Mouse (Mus musculus) liver, embryonic 15.5 days (tissue): ENCODE measurements around the gene Pltp. TPM values are rescaled to one million over a fixed set of nuclear protein-coding genes. Genes with fewer than 3 reads are reported as not detected.

Source experiments
- ATAC-seq: fragments of 200-750 bp; cut with Nextera tagmentation; 2 replicates; pipeline ENCODE4 v1.8.0; 2017; ENCODE audit warnings: moderate number of reproducible peaks, mild to moderate bottlenecking, moderate library complexity; ENCODE audit not compliant: insufficient read depth
- H3K27ac ChIP-seq: fragments of 300-500 bp; sonication (generic); replicated peaks from 2 replicates; pipeline ENCODE4 v1.5.1; 2015; ENCODE audit warnings: mild to moderate bottlenecking, inconsistent platforms
- H3K27me3 ChIP-seq: fragments of 300-500 bp; sonication (generic); 2 replicates; pipeline ENCODE4 v1.6.1; 2015; ENCODE audit warnings: mild to moderate bottlenecking, inconsistent platforms
- H3K36me3 ChIP-seq: fragments of 300-500 bp; sonication (generic); replicated peaks from 2 replicates; pipeline ENCODE4 v1.6.1; 2015; ENCODE audit warnings: moderate library complexity, mild to moderate bottlenecking, inconsistent platforms
- H3K4me1 ChIP-seq: fragments of 300-500 bp; sonication (generic); replicated peaks from 2 replicates; pipeline ENCODE4 v1.6.1; 2015; ENCODE audit warnings: inconsistent platforms
- H3K4me2 ChIP-seq: fragments of 300-500 bp; sonication (generic); 2 replicates; pipeline ENCODE4 v1.6.1; 2015; ENCODE audit warnings: moderate library complexity, mild to moderate bottlenecking, inconsistent platforms
- H3K4me3 ChIP-seq: fragments of 300-500 bp; sonication (generic); replicated peaks from 2 replicates; pipeline ENCODE4 v1.5.1; 2015; ENCODE audit warnings: mild to moderate bottlenecking, inconsistent platforms
- H3K9ac ChIP-seq: fragments of 300-500 bp; sonication (generic); 2 replicates; pipeline ENCODE4 v1.6.1; 2015; ENCODE audit warnings: moderate library complexity, mild to moderate bottlenecking, inconsistent platforms
- H3K9me3 ChIP-seq: fragments of 300-500 bp; sonication (generic); replicated peaks from 2 replicates; pipeline ENCODE4 v1.6.1; 2016; ENCODE audit warnings: inconsistent platforms
- WGBS: fragments of 180-500 bp; shearing (Covaris S2); methylation state at CpG from one replicate; pipeline ENCODE4 v1.1.7; 2015; ENCODE audit warnings: mixed read lengths; ENCODE audit not compliant: insufficient replicate concordance; 5-methylcytosine and 5-hydroxymethylcytosine counted together
- polyA plus RNA-seq: library from polyadenylated mRNA; unstranded; fragments of >200 nt; fragmentation: Nextera tagmentation; extraction: Ambion mirVana; gene quantifications from 2 replicates; pipeline ENCODE4 v1.2.1, GENCODE M21; 2015

Pltp gene
- polyA plus RNA-seq, 1 experiment from 2014 or later = 17.8 TPM

DNA sequence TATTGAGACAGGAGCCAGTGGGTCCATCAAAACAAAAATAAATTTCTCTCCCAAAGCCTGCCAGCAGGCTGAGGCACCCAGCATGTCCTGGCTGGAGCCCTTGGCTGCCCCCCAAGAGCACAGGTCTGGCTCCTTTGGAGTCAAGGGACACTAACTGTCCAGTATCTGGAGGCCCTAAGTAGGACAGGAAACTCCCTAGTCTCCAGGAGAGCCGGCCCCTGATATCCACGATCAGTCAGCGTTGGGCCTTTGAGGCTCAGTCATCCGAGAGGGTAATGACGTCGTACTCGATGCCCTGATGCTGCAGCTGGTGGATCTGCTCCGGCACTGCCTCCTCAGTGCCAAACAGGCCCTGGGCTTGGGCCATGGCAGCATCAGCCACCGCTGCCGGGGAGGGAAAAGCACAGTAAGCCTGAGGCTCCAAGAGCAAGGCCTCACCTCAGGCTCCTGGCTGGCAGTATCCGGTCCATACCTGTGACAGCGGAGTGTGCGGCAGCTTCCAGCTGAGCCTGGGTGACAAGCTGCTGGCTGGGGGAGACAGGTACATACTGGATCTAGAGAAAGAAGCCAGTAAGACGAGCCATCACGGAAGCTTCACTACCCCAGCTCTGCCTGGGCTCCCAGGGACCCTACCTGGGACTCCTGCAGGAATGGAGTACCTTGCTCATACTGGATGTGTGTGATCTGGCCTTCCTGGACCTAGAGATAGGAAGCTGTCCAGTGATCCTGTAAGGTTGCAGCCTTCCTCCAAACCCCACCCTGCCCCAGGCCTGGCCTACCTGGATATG lies 34.6 kb upstream of the Pltp start:
- ATAC-seq = no peak
- WGBS = 90% methylated on average over 15 of the region's 15 CpGs

GRCm38 (mm10) chr2:164891056-164891834 lies 33.7 kb upstream of the Pltp start:
- 80% methylated on average over 13 of the region's 13 CpGs for WGBS

More for the DNA sequence above, 34.6 kb upstream of the Pltp start:
- Histone ChIP-seq H3K36me3 (peaks cover 99% of the 10 kb centered on the region), H3K4me3 (no peak overlapping the region), H3K27ac (no peak overlapping the region), H3K4me2 (no peak overlapping the region), H3K27me3 (no peaks in the 10 kb centered on the region), H3K9me3 (no peaks in the 10 kb centered on the region; the same call in 1 of the 2 replicates), H3K9ac (no peak overlapping the region), H3K4me1 (no peaks in the 10 kb centered on the region)

GRCm38 (mm10) chr2:164890411-164891049 lies 33.0 kb upstream of the Pltp start:
- Histone ChIP-seq H3K27ac (no peak overlapping the region), H3K4me2 (no peak overlapping the region), H3K4me1 (no peaks in the 10 kb centered on the region), H3K9ac (no peak overlapping the region), H3K4me3 (no peak overlapping the region), H3K36me3 (peaks cover 100% of the 10 kb centered on the region), H3K27me3 (no peaks in the 10 kb centered on the region), H3K9me3 (no peaks in the 10 kb centered on the region; the same call in 1 of the 2 replicates)
- ATAC-seq = no peak
- WGBS = 85% methylated on average over 24 of the region's 24 CpGs

More at GRCm38 (mm10) chr2:164891056-164891834, 33.7 kb upstream of the Pltp start:
- Histone ChIP-seq H3K9me3 (no peaks in the 10 kb centered on the region; the same call in 1 of the 2 replicates), H3K4me1 (no peaks in the 10 kb centered on the region), H3K27me3 (no peaks in the 10 kb centered on the region), H3K9ac (no peak overlapping the region), H3K27ac (no peak overlapping the region), H3K36me3 (peaks cover 100% of the 10 kb centered on the region), H3K4me2 (no peak overlapping the region), H3K4me3 (no peak overlapping the region)
- no peak for ATAC-seq

GRCm38 (mm10) chr2:164889960-164890359 lies 32.4 kb upstream of the Pltp start:
- Histone ChIP-seq H3K36me3 (peaks cover 100% of the 10 kb centered on the region), H3K4me1 (no peaks in the 10 kb centered on the region)
- ATAC-seq = no peak

GRCm38 (mm10) chr2:164888996-164889395 lies 31.5 kb upstream of the Pltp start:
- Histone ChIP-seq H3K9ac (no peak overlapping the region), H3K9me3 (no peaks in the 10 kb centered on the region), H3K4me2 (no peak overlapping the region), H3K4me1 (no peaks in the 10 kb centered on the region), H3K4me3 (no peak overlapping the region), H3K27ac (no peak overlapping the region), H3K27me3 (no peaks in the 10 kb centered on the region), H3K36me3 (peaks cover 98% of the 10 kb centered on the region)
- ATAC-seq = peak; percentile 4; the same call in 1 of the 2 replicates
- WGBS = 77% methylated on average over 12 of the region's 12 CpGs

More at GRCm38 (mm10) chr2:164889960-164890359, 32.4 kb upstream of the Pltp start:
- H3K9me3 ChIP-seq = no peaks in the 10 kb centered on the region
- H3K27ac ChIP-seq = no peak overlapping the region
- no peak overlapping the region for H3K4me2 ChIP-seq
- no peak overlapping the region for H3K9ac ChIP-seq
- no peak overlapping the region for H3K4me3 ChIP-seq
- H3K27me3 ChIP-seq = no peaks in the 10 kb centered on the region
- 84% methylated on average over 2 of the region's 2 CpGs for WGBS

DNA sequence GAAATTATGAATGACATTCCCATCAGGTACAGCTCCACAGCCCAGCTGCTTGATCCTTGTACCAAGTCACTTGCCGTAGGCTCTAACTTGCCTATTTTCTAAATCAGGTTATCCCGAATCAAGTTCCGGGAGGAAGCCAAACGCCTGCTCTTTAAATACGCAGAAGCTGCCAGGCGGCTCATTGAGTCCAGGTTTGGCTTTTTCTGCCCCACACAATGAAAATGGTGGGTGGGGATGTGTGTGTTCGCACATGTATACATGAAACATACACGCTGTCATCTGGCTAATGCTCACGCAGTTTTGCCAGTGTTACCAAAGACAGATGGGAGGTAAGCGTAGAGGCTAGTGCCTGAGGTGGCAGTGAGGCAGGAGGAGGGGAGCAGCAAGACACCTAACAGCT lies 29.1 kb upstream of the Pltp start:
- 89% methylated on average over 10 of the region's 10 CpGs for WGBS

DNA sequence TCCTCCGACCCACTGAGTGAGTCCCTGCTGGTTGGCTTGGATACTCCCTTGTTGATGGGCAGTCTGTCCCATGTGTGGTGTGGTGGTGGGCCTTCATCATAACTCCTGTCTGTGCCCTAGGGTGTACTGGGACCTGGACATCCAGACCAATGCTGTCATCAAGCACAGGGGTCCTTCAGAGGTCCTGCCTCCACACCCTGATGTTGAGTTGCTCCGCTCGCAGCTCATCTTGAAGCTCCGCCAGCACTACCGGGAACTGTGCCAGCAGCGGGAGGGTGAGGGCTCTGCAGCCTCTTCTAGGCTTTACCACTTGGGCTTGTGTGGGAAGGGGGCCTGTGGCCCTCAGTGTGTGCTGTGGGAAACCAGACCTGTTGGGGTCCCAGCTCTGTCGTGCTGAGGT lies 28.3 kb upstream of the Pltp start:
- Histone ChIP-seq H3K9ac (no peak overlapping the region), H3K4me1 (peaks cover 8% of the 10 kb centered on the region), H3K9me3 (no peaks in the 10 kb centered on the region), H3K4me2 (no peak overlapping the region), H3K27ac (no peak overlapping the region), H3K4me3 (no peak overlapping the region), H3K36me3 (peaks cover 82% of the 10 kb centered on the region), H3K27me3 (no peaks in the 10 kb centered on the region)
- 85% methylated on average over 7 of the region's 7 CpGs for WGBS
- ATAC-seq = no peak

More for the DNA sequence above, 29.1 kb upstream of the Pltp start:
- H3K27me3 ChIP-seq = no peaks in the 10 kb centered on the region
- H3K4me1 ChIP-seq = no peaks in the 10 kb centered on the region; the same call in 1 of the 2 replicates
- no peaks in the 10 kb centered on the region for H3K9me3 ChIP-seq
- no peak overlapping the region for H3K4me2 ChIP-seq
- H3K4me3 ChIP-seq = no peak overlapping the region
- peaks cover 91% of the 10 kb centered on the region for H3K36me3 ChIP-seq
- H3K9ac ChIP-seq = no peak overlapping the region
- H3K27ac ChIP-seq = no peak overlapping the region
- ATAC-seq = no peak

DNA sequence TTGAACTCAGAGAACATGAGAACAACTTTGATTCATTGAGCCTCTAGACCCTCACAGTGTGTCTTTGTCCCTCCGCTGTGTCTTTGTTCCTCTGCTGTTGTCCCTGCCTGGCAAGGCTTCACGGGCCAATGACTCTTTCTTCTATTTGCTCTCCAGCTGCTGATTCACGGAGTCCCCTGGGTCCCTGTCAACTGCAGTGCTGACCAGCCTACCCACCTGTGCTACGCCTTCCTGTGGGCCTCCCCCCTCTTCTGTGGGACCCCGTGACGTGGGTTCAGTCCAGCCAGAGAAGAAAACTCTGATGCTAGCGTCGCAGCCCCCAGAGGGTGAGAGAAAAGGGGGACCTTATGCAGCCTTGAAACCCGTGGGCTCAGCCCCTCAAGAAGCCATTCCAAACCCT lies 25.1 kb upstream of the Pltp start:
- WGBS = 84% methylated on average over 9 of the region's 9 CpGs
- peaks cover 51% of the 10 kb centered on the region for H3K36me3 ChIP-seq
- no peaks in the 10 kb centered on the region for H3K27me3 ChIP-seq

GRCm38 (mm10) chr2:164879568-164880277 lies 22.2 kb upstream of the Pltp start:
- Histone ChIP-seq H3K9ac (peak overlapping the region; percentile 100), H3K27me3 (no peaks in the 10 kb centered on the region), H3K4me2 (peak overlapping the region; percentile 88), H3K27ac (peak overlapping the region; percentile 95), H3K36me3 (peaks cover 22% of the 10 kb centered on the region), H3K4me3 (peak overlapping the region; percentile 99), H3K9me3 (no peaks in the 10 kb centered on the region), H3K4me1 (peaks cover 33% of the 10 kb centered on the region)
- ATAC-seq = peak; percentile 84
- WGBS = under 1% methylated on average over 71 of the region's 72 CpGs

More for the DNA sequence above, 25.1 kb upstream of the Pltp start:
- no peak overlapping the region for H3K27ac ChIP-seq
- no peak for ATAC-seq
- H3K9me3 ChIP-seq = no peaks in the 10 kb centered on the region
- H3K4me2 ChIP-seq = no peak overlapping the region
- H3K4me3 ChIP-seq = no peak overlapping the region
- H3K4me1 ChIP-seq = peaks cover 25% of the 10 kb centered on the region
- H3K9ac ChIP-seq = no peak overlapping the region

- H3K4me2 ChIP-seq = peak within 1 kb of the TSS; percentile 88
- H3K4me1 ChIP-seq = peaks cover 38% of the 10 kb centered on the region
- peaks cover 18% of the 10 kb centered on the region for H3K36me3 ChIP-seq
- peak; percentile 83 for ATAC-seq
- H3K27me3 ChIP-seq = no peaks in the 10 kb centered on the region
- H3K27ac ChIP-seq = peak within 1 kb of the TSS; percentile 95
- H3K4me3 ChIP-seq = peak within 1 kb of the TSS; percentile 99
- 0% methylated on average over 40 of the region's 40 CpGs for WGBS
- peak within 1 kb of the TSS; percentile 100 for H3K9ac ChIP-seq
- no peaks in the 10 kb centered on the region for H3K9me3 ChIP-seq
Observed at GRCm38 (mm10) chr2:164879228-164879567, 21.7 kb upstream of the Pltp start, which contains the start of gene Pcif1. Gene Pcif1 (plus strand): TSS chr2:164879304.
